Comparison of ENCODE assay signal across 7 mouse cellular contexts in genomic region chr13:23582219-23583056, GRCm38 (mm10). TPM values are rescaled to one million over a fixed set of nuclear protein-coding genes. Genes with fewer than 3 reads are reported as not detected.
DNase-seq lines count a peak whose midpoint lies in the region; ATAC-seq and TF ChIP-seq lines count a peak whose summit lies in the region.

No protein-coding gene starts in this region.

- ATAC-seq in limb, embryonic 13.5 days (ENCODE audit: low FRiP score, low read depth): no peak

- H3K36me3 ChIP-seq in limb, embryonic 13.5 days: no peaks in the 10 kb centered on the region
- no peaks in the 10 kb centered on the region for H3K36me3 ChIP-seq in small intestine, adult 2 months (ENCODE audit: control insufficient read depth, insufficient read depth, low read length)
- H3K36me3 ChIP-seq in kidney, adult 2 months (ENCODE audit: control insufficient read depth, insufficient read depth, low read length): no peaks in the 10 kb centered on the region

- H3K4me1 ChIP-seq in embryonic fibroblast, embryonic 13.5 days (ENCODE audit: control insufficient read depth, insufficient read depth, low read length): peaks cover 3% of the 10 kb centered on the region
- H3K4me1 ChIP-seq in limb, embryonic 13.5 days: peaks cover 37% of the 10 kb centered on the region
- H3K4me1 ChIP-seq in small intestine, adult 2 months (ENCODE audit: control insufficient read depth, insufficient read depth, insufficient read length, low read length): peaks cover 2% of the 10 kb centered on the region; the same call in 1 of the 2 replicates
- H3K4me1 ChIP-seq in kidney, adult 2 months (ENCODE audit: control insufficient read depth, insufficient read depth, low read length): peaks cover 13% of the 10 kb centered on the region; the same call in 1 of the 2 replicates

- TF ChIP-seq POLR2A in embryonic fibroblast, embryonic 13.5 days (IDR thresholded peaks at IDR 0.05; ENCODE audit: low read depth, low read length): peak; percentile 57
- TF ChIP-seq POLR2A in small intestine, adult 2 months (IDR thresholded peaks at IDR 0.05; ENCODE audit: low read depth, low read length): no peak
- TF ChIP-seq POLR2A in kidney, adult 2 months (IDR thresholded peaks at IDR 0.05; ENCODE audit: low read depth, low read length): no peak

- H3K9me3 ChIP-seq in limb, embryonic 13.5 days: no peaks in the 10 kb centered on the region

- peak overlapping the region; percentile 64 for H3K27ac ChIP-seq in embryonic fibroblast, embryonic 13.5 days (ENCODE audit: insufficient read depth, low read length)
- H3K27ac ChIP-seq in limb, embryonic 13.5 days: peak overlapping the region; percentile 92
- H3K27ac ChIP-seq in small intestine, adult 2 months (ENCODE audit: insufficient read depth, low read depth, low read length): peak overlapping the region; percentile 22
- no peak overlapping the region for H3K27ac ChIP-seq in kidney, adult 2 months (ENCODE audit: insufficient read depth, low read depth, low read length)

- peak; percentile 26 for DNase-seq in thymus, postnatal 4 days
- DNase-seq in thymus, postnatal 10 days (ENCODE audit: low spot score in 2 of 2): no peak
- DNase-seq in kidney, adult 11 months: no peak
- no peak for DNase-seq in kidney, adult 2 months

- peak overlapping the region; percentile 66 for H3K4me3 ChIP-seq in embryonic fibroblast, embryonic 13.5 days (ENCODE audit: insufficient read depth, low read length)
- peak overlapping the region; percentile 58 for H3K4me3 ChIP-seq in limb, embryonic 13.5 days
- peak overlapping the region; percentile 18; the same call in 1 of the 2 replicates for H3K4me3 ChIP-seq in small intestine, adult 2 months (ENCODE audit: low read depth, low read length)
- no peak overlapping the region for H3K4me3 ChIP-seq in kidney, adult 2 months (ENCODE audit: insufficient read depth, low read depth, low read length)

- no peak for TF ChIP-seq CTCF in embryonic fibroblast, embryonic 13.5 days (IDR thresholded peaks at IDR 0.05; ENCODE audit: borderline replicate concordance, insufficient read depth, low read length)
- TF ChIP-seq CTCF in small intestine, adult 2 months (IDR thresholded peaks at IDR 0.05; ENCODE audit: extremely low read depth, insufficient read length, insufficient replicate concordance, low read depth, low read length): no peak
- no peak for TF ChIP-seq CTCF in kidney, adult 2 months (conservative IDR thresholded peaks at IDR 0.05; ENCODE audit: insufficient read depth, insufficient read length, low read depth, low read length)

- peak overlapping the region; percentile 79 for H3K9ac ChIP-seq in limb, embryonic 13.5 days

- H3K4me2 ChIP-seq in limb, embryonic 13.5 days (replicated peaks): peak overlapping the region; percentile 87

- WGBS in limb, embryonic 13.5 days: 11% methylated on average over 6 of the region's 6 CpGs
- WGBS in small intestine, adult 2 months: 24% methylated on average over 6 of the region's 6 CpGs
- WGBS in kidney, adult 2 months: 43% methylated on average over 6 of the region's 6 CpGs

- no peaks in the 10 kb centered on the region for H3K27me3 ChIP-seq in limb, embryonic 13.5 days
- H3K27me3 ChIP-seq in small intestine, adult 2 months (ENCODE audit: control insufficient read depth, insufficient read depth, low read length): no peaks in the 10 kb centered on the region
- H3K27me3 ChIP-seq in kidney, adult 2 months (replicated peaks; ENCODE audit: control insufficient read depth, insufficient read depth, low read length): no peaks in the 10 kb centered on the region

RNA-seq across cellular contexts. Expression of gene Hist1h4d, which starts 1.0 kb away (rescaled TPM):
- 3.7 and 6.8 TPM in 2 replicates for polyA plus RNA-seq in embryonic fibroblast, embryonic 13.5 days (2011; ENCODE audit: insufficient read length, low read depth, missing spikeins)
- polyA plus RNA-seq in limb, embryonic 13.5 days (2015; fragmentation: Nextera tagmentation; extraction: Ambion mirVana): 126 and 130 TPM in 2 replicates
- 10.1 and 13.8 TPM in 2 replicates for polyA plus RNA-seq in small intestine, adult 2 months (2012; rRNA removed)
- 3.7 and 5.4 TPM in 2 replicates for polyA plus RNA-seq in kidney, adult 2 months (2012; rRNA removed)

RNA-seq across cellular contexts. Expression of gene Hist1h3d, which starts 6.9 kb away (rescaled TPM):
- polyA plus RNA-seq in embryonic fibroblast, embryonic 13.5 days (2011; ENCODE audit: insufficient read length, low read depth, missing spikeins): 2.4 and 5.1 TPM in 2 replicates
- 7.8 and 8.4 TPM in 2 replicates for polyA plus RNA-seq in limb, embryonic 13.5 days (2015; fragmentation: Nextera tagmentation; extraction: Ambion mirVana)
- polyA plus RNA-seq in small intestine, adult 2 months (2012; rRNA removed): 11.5 and 24.2 TPM in 2 replicates
- 0.68 and 0.88 TPM in 2 replicates for polyA plus RNA-seq in kidney, adult 2 months (2012; rRNA removed)

RNA-seq across cellular contexts. Expression of gene Hist1h2ad, which starts 8.3 kb away (rescaled TPM):
- polyA plus RNA-seq in embryonic fibroblast, embryonic 13.5 days (2011; ENCODE audit: insufficient read length, low read depth, missing spikeins): 2.9 and 3.0 TPM in 2 replicates
- polyA plus RNA-seq in limb, embryonic 13.5 days (2015; fragmentation: Nextera tagmentation; extraction: Ambion mirVana): 1.0 and 3.0 TPM in 2 replicates
- polyA plus RNA-seq in small intestine, adult 2 months (2012; rRNA removed): 21.3 and 30.3 TPM in 2 replicates
- not detected in 2 replicates for polyA plus RNA-seq in kidney, adult 2 months (2012; rRNA removed)

RNA-seq across cellular contexts. Expression of gene Hist1h2bf, which starts 8.4 kb away (rescaled TPM):
- polyA plus RNA-seq in embryonic fibroblast, embryonic 13.5 days (2011; ENCODE audit: insufficient read length, low read depth, missing spikeins): 5.7 and 6.4 TPM in 2 replicates
- polyA plus RNA-seq in limb, embryonic 13.5 days (2015; fragmentation: Nextera tagmentation; extraction: Ambion mirVana): 9.1 and 16.5 TPM in 2 replicates
- polyA plus RNA-seq in small intestine, adult 2 months (2012; rRNA removed): 9.0 and 24.6 TPM in 2 replicates
- 0.30 and 0.99 TPM in 2 replicates for polyA plus RNA-seq in kidney, adult 2 months (2012; rRNA removed)

RNA-seq across cellular contexts. Expression of gene Hist1h2bg, which starts 11.2 kb away (rescaled TPM):
- polyA plus RNA-seq in embryonic fibroblast, embryonic 13.5 days (2011; ENCODE audit: insufficient read length, low read depth, missing spikeins): 12.6 and 22.6 TPM in 2 replicates
- 11.2 and 14.4 TPM in 2 replicates for polyA plus RNA-seq in limb, embryonic 13.5 days (2015; fragmentation: Nextera tagmentation; extraction: Ambion mirVana)
- 32.8 and 51.3 TPM in 2 replicates for polyA plus RNA-seq in small intestine, adult 2 months (2012; rRNA removed)
- polyA plus RNA-seq in kidney, adult 2 months (2012; rRNA removed): 3.1 and 4.6 TPM in 2 replicates
